Mouse (Mus musculus): Measurements from ENCODE around the gene Gpx5.

DNA sequence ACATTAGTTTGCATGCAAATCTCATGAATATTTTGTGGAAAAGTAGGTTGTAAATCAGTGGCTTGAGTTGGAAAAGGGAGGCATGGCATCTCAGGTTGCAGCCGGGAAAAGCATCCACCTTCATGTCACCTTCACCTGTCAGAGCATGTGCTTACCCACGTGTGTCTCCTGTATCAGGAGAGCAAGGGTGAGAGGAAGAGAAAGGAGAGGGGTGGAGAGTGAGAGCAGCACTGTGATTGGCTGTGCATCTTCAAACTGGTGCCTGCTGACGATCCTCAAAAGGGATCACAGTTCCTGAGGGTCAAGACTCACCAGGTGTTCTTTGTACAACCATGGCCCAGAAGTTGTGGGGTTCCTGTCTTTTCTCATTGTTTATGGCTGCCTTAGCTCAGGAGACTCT is 19.4 kb upstream of the Gpx5 start, which contains the start of gene Gpx6:
- TF ChIP-seq CTCF (conservative IDR thresholded peaks at IDR 0.05; ENCODE audit: insufficient read depth, insufficient read length, low read depth, low read length) (no peak), POLR2A (IDR thresholded peaks at IDR 0.05; ENCODE audit: low read depth, low read length) (no peak)

Measured in kidney, adult 2 months (tissue).